Mouse (Mus musculus): Measurements from ENCODE around the gene Rnf26. TPM values are rescaled to one million over a fixed set of nuclear protein-coding genes. Genes with fewer than 3 reads are reported as not detected.

Gene Rnf26
- polyA plus RNA-seq, 1 experiment from 2014 or later = 80.1 TPM

DNA sequence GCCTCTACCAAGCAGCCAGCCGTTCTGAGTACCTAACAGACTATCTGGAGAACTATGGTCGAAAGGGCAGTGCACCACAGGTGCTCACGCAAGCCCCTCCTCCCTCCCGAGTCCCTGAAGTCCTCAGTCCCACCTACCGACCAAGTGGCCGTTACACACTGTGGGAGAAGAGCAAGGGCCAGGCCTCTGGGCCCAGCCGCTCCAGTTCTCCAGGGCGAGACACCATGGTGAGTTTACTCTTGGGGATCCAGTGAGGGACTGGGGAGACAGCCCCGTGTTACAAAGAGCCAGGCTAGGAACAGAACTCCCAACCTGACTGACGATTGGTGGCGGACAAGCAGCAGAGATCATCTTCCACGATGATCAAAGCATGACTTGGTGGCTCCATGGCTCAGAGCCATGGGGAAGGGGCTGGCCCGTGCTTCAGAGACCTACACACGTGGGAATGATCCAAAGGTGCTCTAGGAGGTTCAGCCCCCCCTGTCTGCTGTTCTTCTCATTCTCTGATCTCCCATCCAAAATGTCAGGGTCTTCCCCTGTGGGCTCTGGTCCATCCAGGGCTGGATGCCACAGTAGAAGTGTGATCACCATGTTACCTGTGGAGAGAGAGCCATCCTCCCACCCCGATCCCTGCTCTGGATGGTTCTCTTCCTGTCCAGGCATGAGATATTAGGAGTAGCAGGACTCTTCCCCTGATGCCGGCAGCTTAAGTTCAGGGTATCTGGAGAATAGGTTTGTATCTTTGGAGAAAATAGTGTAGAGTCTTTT lies 37.1 kb downstream of the Rnf26 start:
- no peak overlapping the region for H3K4me3 ChIP-seq
- H3K27me3 ChIP-seq (replicated peaks; ENCODE audit: low read depth, poor library complexity, severe bottlenecking) = peaks cover 50% of the 10 kb centered on the region
- no peaks in the 10 kb centered on the region for H3K36me3 ChIP-seq (replicated peaks)
- H3K27ac ChIP-seq (replicated peaks) = no peak overlapping the region
- DNase-seq (ENCODE audit: low spot score) = no peak
- 64% methylated on average over 16 of the region's 16 CpGs for WGBS
- H3K4me1 ChIP-seq = peaks cover 54% of the 10 kb centered on the region
- H3K9me3 ChIP-seq = no peaks in the 10 kb centered on the region

DNA sequence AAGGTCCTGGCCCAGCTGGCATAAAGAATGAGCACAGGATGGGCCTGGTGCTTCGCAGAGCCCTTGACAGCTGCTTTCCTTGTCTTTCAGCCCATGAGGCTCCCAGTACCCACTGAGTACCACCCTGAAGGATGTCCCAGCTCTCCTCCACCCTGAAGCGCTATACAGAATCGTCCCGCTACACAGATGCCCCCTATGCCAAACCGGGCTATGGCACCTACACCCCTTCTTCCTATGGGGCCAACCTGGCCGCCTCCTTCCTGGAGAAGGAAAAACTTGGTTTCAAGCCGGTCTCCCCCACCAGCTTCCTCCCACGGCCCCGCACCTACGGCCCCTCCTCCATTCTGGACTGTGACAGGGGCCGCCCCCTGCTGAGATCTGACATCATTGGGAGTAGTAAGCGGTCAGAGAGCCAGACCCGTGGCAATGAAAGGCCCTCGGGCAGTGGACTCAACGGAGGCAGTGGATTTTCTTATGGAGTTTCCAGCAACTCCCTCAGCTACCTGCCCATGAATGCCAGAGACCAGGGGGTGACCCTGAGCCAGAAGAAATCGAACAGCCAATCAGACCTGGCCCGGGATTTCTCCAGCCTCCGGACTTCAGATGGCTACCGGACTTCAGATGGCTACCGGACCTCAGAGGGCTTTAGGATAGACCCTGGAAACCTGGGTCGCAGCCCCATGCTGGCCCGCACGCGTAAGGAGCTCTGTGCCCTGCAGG lies 37.9 kb downstream of the Rnf26 start:
- no peaks in the 10 kb centered on the region for H3K9me3 ChIP-seq
- DNase-seq (ENCODE audit: low spot score) = no peak
- peaks cover 61% of the 10 kb centered on the region for H3K4me1 ChIP-seq
- H3K27me3 ChIP-seq (replicated peaks; ENCODE audit: low read depth, poor library complexity, severe bottlenecking) = peaks cover 43% of the 10 kb centered on the region
- H3K36me3 ChIP-seq (replicated peaks) = no peaks in the 10 kb centered on the region
- H3K27ac ChIP-seq (replicated peaks) = no peak overlapping the region
- WGBS = 71% methylated on average over 24 of the region's 24 CpGs
- H3K4me3 ChIP-seq = no peak overlapping the region

DNA sequence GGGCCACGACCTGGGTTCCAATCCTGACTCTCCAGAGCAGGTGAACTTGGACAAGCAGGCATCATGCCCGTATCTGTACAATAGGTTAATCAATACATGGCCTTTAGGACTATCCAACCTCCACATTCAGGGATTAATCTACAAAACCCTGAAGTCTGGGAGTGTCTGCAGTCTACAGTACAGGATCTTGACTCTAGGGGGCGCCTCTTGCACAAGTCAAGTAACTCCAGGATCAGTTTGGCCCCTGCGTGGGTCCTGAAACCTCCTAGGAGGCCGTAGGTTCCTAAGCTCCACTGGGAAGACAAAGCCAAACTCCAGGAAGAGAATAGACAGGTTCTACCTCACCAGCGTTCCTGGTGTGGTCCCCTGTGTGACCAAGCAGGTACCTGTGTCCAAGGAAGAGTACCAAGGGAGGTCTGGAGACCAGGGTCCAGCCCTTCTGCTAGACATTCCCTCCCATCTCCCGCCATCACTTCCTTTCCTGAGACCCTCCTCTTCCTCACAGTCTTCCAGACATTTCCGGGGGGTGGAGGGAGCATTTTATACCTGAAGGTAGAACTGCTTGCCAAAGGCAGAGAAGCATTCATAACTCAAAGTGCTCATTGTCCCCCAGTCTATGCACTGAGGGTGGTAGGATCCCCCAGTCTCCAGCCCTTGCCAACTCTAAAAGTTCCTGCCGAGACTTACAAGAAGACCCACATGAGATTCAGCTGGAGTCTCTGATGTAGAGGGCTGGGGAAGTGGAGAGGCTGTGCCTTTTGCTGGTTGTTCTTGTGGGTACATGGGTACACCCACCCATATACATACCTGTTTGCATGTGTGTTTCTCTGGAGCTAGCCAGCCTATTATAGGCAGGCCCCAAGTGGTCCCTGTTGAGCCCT lies 38.7 kb downstream of the Rnf26 start:
- 59% methylated on average over 9 of the region's 9 CpGs for WGBS
- Histone ChIP-seq H3K27ac (replicated peaks) (no peak overlapping the region), H3K9me3 (no peaks in the 10 kb centered on the region), H3K4me1 (peaks cover 67% of the 10 kb centered on the region), H3K36me3 (replicated peaks) (no peaks in the 10 kb centered on the region), H3K27me3 (replicated peaks; ENCODE audit: low read depth, poor library complexity, severe bottlenecking) (peaks cover 36% of the 10 kb centered on the region), H3K4me3 (no peak overlapping the region)
- DNase-seq (ENCODE audit: low spot score) = no peak

DNA sequence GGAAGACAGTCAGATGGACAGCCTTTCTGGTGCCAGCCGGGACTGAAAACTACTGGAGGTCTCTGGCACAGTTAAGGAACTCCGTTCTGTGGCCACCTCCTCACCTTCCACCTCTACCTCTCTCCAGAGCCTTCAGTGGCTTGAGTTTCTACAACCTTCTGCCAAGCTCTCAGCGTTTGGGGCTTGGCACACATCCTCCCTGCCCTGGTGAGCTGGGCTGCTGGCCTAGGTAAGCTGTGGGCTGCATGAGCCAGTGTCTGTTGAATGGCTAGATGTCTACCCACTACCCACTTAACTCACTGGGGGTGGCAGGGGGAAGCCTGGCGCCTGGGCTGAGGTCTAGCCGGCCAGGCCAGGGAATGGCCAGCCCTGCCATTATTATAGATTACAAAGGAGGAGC lies 40.2 kb downstream of the Rnf26 start:
- Histone ChIP-seq H3K27me3 (replicated peaks; ENCODE audit: low read depth, poor library complexity, severe bottlenecking) (peaks cover 28% of the 10 kb centered on the region), H3K4me3 (peak overlapping the region; percentile 39; the same call in 1 of the 2 replicates), H3K27ac (replicated peaks) (peak overlapping the region; percentile 76), H3K9me3 (no peaks in the 10 kb centered on the region), H3K4me1 (peaks cover 61% of the 10 kb centered on the region), H3K36me3 (replicated peaks) (no peaks in the 10 kb centered on the region)
- no peak for DNase-seq (ENCODE audit: low spot score)
- WGBS = 64% methylated on average over 5 of the region's 5 CpGs

DNA sequence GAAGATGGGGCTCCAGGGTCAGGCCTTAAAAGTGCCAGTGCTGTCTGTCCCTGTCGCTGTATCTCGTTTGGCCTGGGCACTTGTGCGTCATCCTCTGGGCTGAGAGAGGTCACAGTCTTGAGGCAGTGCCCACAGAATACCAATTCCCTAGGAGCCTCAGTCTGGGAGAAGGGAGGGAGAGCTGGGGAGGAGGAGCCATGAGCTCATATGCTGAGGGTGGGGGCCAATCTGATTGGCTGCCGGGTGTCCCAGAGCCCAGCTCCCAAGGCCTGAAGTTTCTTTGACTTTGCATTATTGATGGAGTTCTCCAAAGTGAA lies 40.8 kb downstream of the Rnf26 start:
- 36% methylated on average over 4 of the region's 4 CpGs for WGBS
- no peaks in the 10 kb centered on the region for H3K9me3 ChIP-seq
- H3K4me1 ChIP-seq = peaks cover 67% of the 10 kb centered on the region
- DNase-seq (ENCODE audit: low spot score) = no peak
- peaks cover 30% of the 10 kb centered on the region for H3K27me3 ChIP-seq (replicated peaks; ENCODE audit: low read depth, poor library complexity, severe bottlenecking)
- H3K4me3 ChIP-seq = peak overlapping the region; percentile 39
- H3K27ac ChIP-seq (replicated peaks) = peak overlapping the region; percentile 76
- no peaks in the 10 kb centered on the region for H3K36me3 ChIP-seq (replicated peaks)

DNA sequence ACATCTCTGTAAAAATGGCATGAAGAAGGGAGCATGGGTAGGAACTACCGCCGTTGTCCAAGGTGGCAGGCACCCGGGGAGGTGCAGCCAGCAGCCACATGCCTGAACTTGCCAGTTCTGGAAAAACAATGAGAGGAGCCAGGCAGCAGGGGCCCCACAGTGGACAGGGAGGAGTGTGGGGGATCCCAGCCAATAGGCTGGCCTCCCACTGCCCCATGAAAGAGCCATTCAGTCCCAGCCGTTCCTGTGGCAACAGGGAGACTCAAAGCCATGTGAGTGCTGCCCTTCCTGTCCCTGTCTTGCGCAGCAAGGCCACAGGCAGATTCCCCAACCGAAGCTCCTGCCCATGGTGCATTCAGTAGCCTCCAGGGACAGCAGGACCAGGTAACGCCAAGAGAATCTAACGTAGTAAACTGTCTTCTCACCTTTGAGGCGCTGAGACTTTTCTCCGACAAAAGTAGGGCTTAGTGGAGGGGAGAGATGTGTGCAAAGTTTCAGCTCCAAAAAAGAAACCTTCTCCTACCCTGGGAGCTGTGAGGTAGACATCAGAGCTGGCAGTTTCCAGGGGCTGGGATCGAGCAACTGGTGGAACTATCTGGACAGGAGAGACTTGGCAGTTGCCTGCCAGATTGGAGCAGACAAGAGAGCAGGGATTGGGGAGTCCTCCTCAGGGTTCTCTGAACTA lies 41.3 kb downstream of the Rnf26 start:
- H3K36me3 ChIP-seq (replicated peaks) = no peaks in the 10 kb centered on the region
- peak overlapping the region; percentile 76 for H3K27ac ChIP-seq (replicated peaks)
- peaks cover 27% of the 10 kb centered on the region for H3K27me3 ChIP-seq (replicated peaks; ENCODE audit: low read depth, poor library complexity, severe bottlenecking)
- peak; percentile 77 for DNase-seq (ENCODE audit: low spot score)
- no peaks in the 10 kb centered on the region for H3K9me3 ChIP-seq
- WGBS = 19% methylated on average over 11 of the region's 11 CpGs
- H3K4me1 ChIP-seq = peaks cover 72% of the 10 kb centered on the region
- peak overlapping the region; percentile 39 for H3K4me3 ChIP-seq

DNA sequence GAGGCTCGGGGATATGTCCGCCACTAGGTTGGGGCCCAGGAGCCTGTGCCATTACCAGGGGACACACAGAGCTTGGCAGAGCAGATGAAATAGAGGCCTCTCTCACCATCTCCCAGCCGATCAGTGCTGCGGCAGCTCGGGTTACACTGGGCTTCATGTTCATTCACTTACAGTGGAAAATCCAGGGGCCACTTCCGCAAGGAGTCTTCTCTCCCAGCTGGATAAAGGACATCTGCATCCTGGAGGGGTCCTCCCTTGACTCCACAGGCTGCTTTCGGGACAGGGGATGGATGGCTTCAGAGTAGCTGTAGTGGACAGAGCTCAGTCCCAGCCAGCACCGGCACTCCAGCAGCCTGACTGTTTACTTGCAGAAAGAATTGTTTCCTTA lies 42.5 kb downstream of the Rnf26 start:
- Histone ChIP-seq H3K27me3 (replicated peaks; ENCODE audit: low read depth, poor library complexity, severe bottlenecking) (peaks cover 20% of the 10 kb centered on the region), H3K36me3 (replicated peaks) (no peaks in the 10 kb centered on the region), H3K4me3 (no peak overlapping the region), H3K27ac (replicated peaks) (peak overlapping the region; percentile 3; the same call in 1 of the 2 replicates), H3K4me1 (peaks cover 72% of the 10 kb centered on the region), H3K9me3 (no peaks in the 10 kb centered on the region)
- WGBS = 45% methylated on average over 8 of the region's 8 CpGs
- DNase-seq (ENCODE audit: low spot score) = no peak

DNA sequence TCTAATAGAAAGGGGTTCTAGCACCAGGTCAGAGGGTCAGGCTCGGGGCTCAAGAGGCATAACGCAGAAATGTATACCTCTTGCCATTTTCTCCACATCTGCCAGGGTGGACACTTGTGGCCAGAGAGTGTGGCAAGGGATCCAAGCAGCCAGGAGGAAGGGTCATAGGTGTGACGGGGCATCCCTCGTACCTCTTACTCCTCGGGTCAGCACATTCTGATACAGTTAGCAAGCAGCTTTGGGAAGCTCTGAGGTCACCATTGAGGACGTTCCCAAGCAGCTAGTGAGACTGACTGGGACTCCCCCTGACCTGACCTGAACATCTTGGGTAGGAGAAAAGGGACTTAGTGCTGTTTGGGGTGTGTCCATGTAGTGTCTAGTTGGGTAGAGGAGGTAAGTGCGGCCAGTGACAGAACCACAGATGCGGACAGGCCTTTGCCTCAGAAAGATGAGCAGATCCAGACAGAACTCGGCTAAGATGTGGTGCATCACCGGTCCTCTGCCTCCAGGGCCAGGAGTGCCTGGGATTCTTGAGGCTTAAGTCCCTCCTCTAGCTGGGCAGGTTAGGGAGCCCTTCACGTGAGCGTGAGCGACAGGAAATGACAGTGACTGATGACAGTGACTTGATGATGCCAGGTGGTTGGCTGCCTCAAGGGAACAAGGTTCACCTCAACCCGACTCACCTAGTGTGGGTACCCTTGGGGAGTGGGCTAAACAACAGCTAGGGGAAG lies 43.0 kb downstream of the Rnf26 start:
- H3K4me3 ChIP-seq = no peak overlapping the region
- DNase-seq (ENCODE audit: low spot score) = no peak
- peak overlapping the region; percentile 3; the same call in 1 of the 2 replicates for H3K27ac ChIP-seq (replicated peaks)
- H3K4me1 ChIP-seq = peaks cover 66% of the 10 kb centered on the region
- no peaks in the 10 kb centered on the region for H3K9me3 ChIP-seq
- 66% methylated on average over 14 of the region's 14 CpGs for WGBS
- peaks cover 14% of the 10 kb centered on the region for H3K27me3 ChIP-seq (replicated peaks; ENCODE audit: low read depth, poor library complexity, severe bottlenecking)
- H3K36me3 ChIP-seq (replicated peaks) = no peaks in the 10 kb centered on the region

DNA sequence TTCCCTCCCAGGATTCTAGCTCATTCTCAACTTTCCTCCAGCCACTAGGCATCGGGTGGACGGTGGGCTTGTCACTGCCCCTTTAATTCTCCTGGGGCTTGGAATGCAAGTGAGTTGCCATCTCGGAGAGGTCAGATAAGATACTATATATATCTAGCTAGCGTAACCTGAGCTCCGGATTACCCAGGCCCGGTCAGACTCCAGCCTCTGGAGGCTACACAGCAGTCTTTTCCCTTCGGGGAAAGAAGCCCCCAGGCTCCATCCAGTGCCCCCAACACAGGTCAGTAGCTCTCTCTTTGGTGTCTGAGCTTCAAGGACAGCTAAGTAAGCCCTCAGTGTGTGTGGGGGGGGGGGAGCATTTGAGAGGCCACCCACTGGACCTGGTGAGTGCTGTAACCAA lies 44.1 kb downstream of the Rnf26 start:
- no peaks in the 10 kb centered on the region for H3K36me3 ChIP-seq (replicated peaks)
- H3K4me3 ChIP-seq = no peak overlapping the region
- no peak for DNase-seq (ENCODE audit: low spot score)
- H3K27me3 ChIP-seq (replicated peaks; ENCODE audit: low read depth, poor library complexity, severe bottlenecking) = peaks cover 11% of the 10 kb centered on the region; the same call in 1 of the 2 replicates
- H3K4me1 ChIP-seq = peaks cover 64% of the 10 kb centered on the region
- no peaks in the 10 kb centered on the region for H3K9me3 ChIP-seq
- no peak overlapping the region for H3K27ac ChIP-seq (replicated peaks)
- WGBS = 12% methylated on average over 7 of the region's 7 CpGs

DNA sequence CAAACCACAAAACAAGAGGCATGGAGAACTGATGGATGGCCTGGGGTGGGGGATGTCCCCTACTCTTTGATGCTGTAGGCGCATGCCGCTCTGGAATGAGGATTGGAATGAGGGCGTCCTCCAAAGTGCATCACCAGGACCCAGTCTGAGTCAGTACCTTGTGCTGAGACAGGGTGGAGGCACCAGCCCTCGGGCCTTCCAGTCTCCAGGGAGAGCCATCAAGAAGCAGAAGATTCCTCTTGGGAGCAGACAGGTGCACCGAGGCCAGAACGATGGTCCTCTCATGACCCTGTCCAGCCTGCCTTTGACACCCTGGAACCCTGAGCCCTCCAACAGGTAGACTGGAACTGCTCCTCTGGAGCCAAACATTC lies 45.4 kb downstream of the Rnf26 start:
- no peaks in the 10 kb centered on the region for H3K9me3 ChIP-seq
- WGBS = 76% methylated on average over 6 of the region's 6 CpGs
- H3K27ac ChIP-seq (replicated peaks) = no peak overlapping the region
- no peak for DNase-seq (ENCODE audit: low spot score)
- H3K27me3 ChIP-seq (replicated peaks; ENCODE audit: low read depth, poor library complexity, severe bottlenecking) = peaks cover 11% of the 10 kb centered on the region; the same call in 1 of the 2 replicates
- H3K36me3 ChIP-seq (replicated peaks) = no peaks in the 10 kb centered on the region
- peak overlapping the region; percentile 65; the same call in 1 of the 2 replicates for H3K4me3 ChIP-seq
- H3K4me1 ChIP-seq = peaks cover 57% of the 10 kb centered on the region

DNA sequence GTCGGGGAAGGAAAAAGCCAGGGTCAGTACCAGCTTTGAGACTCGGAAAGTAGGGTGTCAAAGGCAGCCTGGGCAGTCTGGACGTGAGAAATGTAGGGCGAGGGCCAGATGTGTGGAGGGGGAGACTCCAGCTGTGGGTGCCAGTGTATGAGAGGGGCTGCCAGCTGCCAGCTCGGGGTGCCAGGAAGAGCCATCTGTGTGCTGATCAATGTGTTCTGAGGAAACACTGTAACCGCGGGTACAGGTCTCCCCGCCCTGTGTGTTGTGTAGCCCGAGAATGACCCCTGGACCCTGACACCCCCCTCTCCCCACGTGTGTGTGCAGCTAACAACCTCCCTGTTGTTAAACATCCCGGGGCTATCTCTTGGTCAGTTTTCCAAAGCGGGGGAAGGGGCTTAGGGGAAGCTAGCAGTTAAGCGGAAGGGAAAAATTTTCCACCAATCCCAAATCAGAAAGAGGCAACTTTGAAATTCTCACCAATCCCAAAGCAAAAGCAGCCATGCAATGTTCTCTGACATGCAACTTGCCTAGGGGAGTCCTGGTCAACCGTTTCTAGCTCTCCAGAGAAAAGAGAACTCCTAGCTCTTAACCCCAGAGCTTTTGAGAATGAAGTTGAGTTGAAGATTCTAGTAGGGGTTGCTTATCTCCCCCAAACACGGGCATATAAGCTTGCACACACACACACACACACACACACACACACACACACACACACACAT lies 45.9 kb downstream of the Rnf26 start:
- Histone ChIP-seq H3K4me3 (peak overlapping the region; percentile 65), H3K4me1 (peaks cover 52% of the 10 kb centered on the region), H3K9me3 (no peaks in the 10 kb centered on the region), H3K27ac (replicated peaks) (peak overlapping the region; percentile 63; the same call in 1 of the 2 replicates), H3K36me3 (replicated peaks) (no peaks in the 10 kb centered on the region), H3K27me3 (replicated peaks; ENCODE audit: low read depth, poor library complexity, severe bottlenecking) (peaks cover 9% of the 10 kb centered on the region; the same call in 1 of the 2 replicates)
- WGBS = 7% methylated on average over 15 of the region's 15 CpGs
- DNase-seq (ENCODE audit: low spot score) = no peak
